Mouse (Mus musculus): ENCODE measurements around the gene Prr11. TPM values are rescaled to one million over a fixed set of nuclear protein-coding genes. Genes with fewer than 3 reads are reported as not detected.
"Not testable (repeated sequence)": the region's sequence is repeated elsewhere in the genome, so short reads cannot be mapped to it uniquely, and the experiment has no call there.

Gene Prr11
- polyA plus RNA-seq, 2 experiments: 7.4 to 9.7 TPM

GRCm38 (mm10) chr11:87056286-87056685 lies 52.2 kb downstream of the Prr11 start:
- Histone ChIP-seq H3K9me3 (ENCODE audit: control insufficient read depth, low read length) (no peaks in the 10 kb centered on the region), H3K4me3 (ENCODE audit: insufficient read depth in 1 of 2, low read depth in 2 of 2, low read length in 2 of 2) (no peak overlapping the region), H3K4me2 (ENCODE audit: low read depth) (peak overlapping the region; percentile 40), H3K4me1 (replicated peaks; ENCODE audit: control insufficient read depth in 2 of 2, insufficient read depth in 2 of 2, low read length in 1 of 2) (peaks cover 9 to 12% of the 10 kb centered on the region in 2 experiments), H3K27ac (0 out of 2 replicates have a peak overlapping the region, but pooled peaks have one; percentile 17), H3K9ac (replicated peaks) (0 out of 2 replicates have a peak overlapping the region, but pooled peaks have one; percentile 7), H3K27me3 (ENCODE audit: control insufficient read depth, insufficient read depth, low read length) (no peaks in the 10 kb centered on the region), H3K36me3 (replicated peaks; ENCODE audit: control insufficient read depth, insufficient read depth, low read depth) (no peaks in the 10 kb centered on the region)
- ATAC-seq (ENCODE audit: insufficient read depth) (peak; percentile 95), DNase-seq (ENCODE audit: low read depth in 3 of 3, low spot score in 3 of 3) (peak in 2 of 3 experiments; percentile 29 to 67)
- 31% methylated on average over 6 of the region's 6 CpGs for WGBS (ENCODE audit: insufficient replicate concordance)
- TF ChIP-seq EP300 (IDR thresholded peaks at IDR 0.05; ENCODE audit: low read depth): peak; percentile 59
- no peak for TF ChIP-seq CTCF (IDR thresholded peaks at IDR 0.05; ENCODE audit: low read depth)

- not testable (repeated sequence) for H3K9me3 ChIP-seq (ENCODE audit: control insufficient read depth, low read length); H3K4me2 ChIP-seq (ENCODE audit: low read depth); H3K4me1 ChIP-seq (replicated peaks; ENCODE audit: control insufficient read depth in 2 of 2, insufficient read depth in 2 of 2, low read length in 1 of 2); H3K36me3 ChIP-seq (replicated peaks; ENCODE audit: control insufficient read depth, insufficient read depth, low read depth); H3K27me3 ChIP-seq (ENCODE audit: control insufficient read depth, insufficient read depth, low read length); H3K9ac ChIP-seq (replicated peaks); DNase-seq (ENCODE audit: low read depth in 3 of 3, low spot score in 3 of 3); H3K4me3 ChIP-seq (ENCODE audit: insufficient read depth in 1 of 2, low read depth in 2 of 2, low read length in 2 of 2); H3K27ac ChIP-seq; ATAC-seq (ENCODE audit: insufficient read depth)
- 80% methylated on average over 7 of the region's 7 CpGs for WGBS (ENCODE audit: insufficient replicate concordance)
Observed at GRCm38 (mm10) chr11:87048900-87049299, 59.6 kb downstream of the Prr11 start.

GRCm38 (mm10) chr11:87046968-87047367 lies 61.5 kb downstream of the Prr11 start:
- no peak for TF ChIP-seq EP300 (IDR thresholded peaks at IDR 0.05; ENCODE audit: low read depth)
- TF ChIP-seq CTCF (IDR thresholded peaks at IDR 0.05; ENCODE audit: low read depth): no peak

GRCm38 (mm10) chr11:87043052-87043451 lies 65.5 kb downstream of the Prr11 start:
- no peak for ATAC-seq (ENCODE audit: insufficient read depth)
- 54% methylated on average over 3 of the region's 3 CpGs for WGBS (ENCODE audit: insufficient replicate concordance)
- Histone ChIP-seq H3K27ac (no peak overlapping the region), H3K36me3 (replicated peaks; ENCODE audit: control insufficient read depth, insufficient read depth, low read depth) (no peaks in the 10 kb centered on the region), H3K9ac (replicated peaks) (no peak overlapping the region), H3K9me3 (ENCODE audit: control insufficient read depth, low read length) (no peaks in the 10 kb centered on the region), H3K27me3 (ENCODE audit: control insufficient read depth, insufficient read depth, low read length) (no peaks in the 10 kb centered on the region), H3K4me3 (ENCODE audit: insufficient read depth in 1 of 2, low read depth in 2 of 2, low read length in 2 of 2) (no peak overlapping the region), H3K4me1 (replicated peaks; ENCODE audit: control insufficient read depth in 2 of 2, insufficient read depth in 2 of 2, low read length in 1 of 2) (peaks cover 0 to 8% of the 10 kb centered on the region in 2 experiments; a peak in 1 of 4 replicates), H3K4me2 (ENCODE audit: low read depth) (no peak overlapping the region)
- TF ChIP-seq EP300 (IDR thresholded peaks at IDR 0.05; ENCODE audit: low read depth) (no peak), CTCF (IDR thresholded peaks at IDR 0.05; ENCODE audit: low read depth) (no peak)
- DNase-seq (ENCODE audit: low read depth in 3 of 3, low spot score in 3 of 3): no peak

More at GRCm38 (mm10) chr11:87046968-87047367, 61.5 kb downstream of the Prr11 start:
- H3K9ac ChIP-seq (replicated peaks): no peak overlapping the region
- ATAC-seq (ENCODE audit: insufficient read depth) (no peak), DNase-seq (ENCODE audit: low read depth in 3 of 3, low spot score in 3 of 3) (peak in 1 of 3 experiments; percentile 82)
- H3K4me2 ChIP-seq (ENCODE audit: low read depth): no peak overlapping the region
- no peaks in the 10 kb centered on the region for H3K27me3 ChIP-seq (ENCODE audit: control insufficient read depth, insufficient read depth, low read length)
- H3K36me3 ChIP-seq (replicated peaks; ENCODE audit: control insufficient read depth, insufficient read depth, low read depth): no peaks in the 10 kb centered on the region
- no peak overlapping the region for H3K4me3 ChIP-seq (ENCODE audit: insufficient read depth in 1 of 2, low read depth in 2 of 2, low read length in 2 of 2)
- WGBS (ENCODE audit: insufficient replicate concordance): 54% methylated on average over 5 of the region's 5 CpGs
- H3K27ac ChIP-seq: no peak overlapping the region
- H3K9me3 ChIP-seq (ENCODE audit: control insufficient read depth, low read length): no peaks in the 10 kb centered on the region
- H3K4me1 ChIP-seq (replicated peaks; ENCODE audit: control insufficient read depth in 2 of 2, insufficient read depth in 2 of 2, low read length in 1 of 2): peaks cover 0 to 8% of the 10 kb centered on the region in 2 experiments; a peak in 1 of 4 replicates

- no peak for DNase-seq (ENCODE audit: low read depth in 3 of 3, low spot score in 3 of 3)
- 75% methylated on average over 9 of the region's 9 CpGs for WGBS (ENCODE audit: insufficient replicate concordance)
- Histone ChIP-seq H3K9me3 (ENCODE audit: control insufficient read depth, low read length) (no peaks in the 10 kb centered on the region), H3K4me3 (ENCODE audit: insufficient read depth in 1 of 2, low read depth in 2 of 2, low read length in 2 of 2) (no peak overlapping the region), H3K4me1 (replicated peaks; ENCODE audit: control insufficient read depth in 2 of 2, insufficient read depth in 2 of 2, low read length in 1 of 2) (no peaks in the 10 kb centered on the region), H3K4me2 (ENCODE audit: low read depth) (no peak overlapping the region), H3K27ac (no peak overlapping the region), H3K27me3 (ENCODE audit: control insufficient read depth, insufficient read depth, low read length) (no peaks in the 10 kb centered on the region), H3K9ac (replicated peaks) (no peak overlapping the region), H3K36me3 (replicated peaks; ENCODE audit: control insufficient read depth, insufficient read depth, low read depth) (no peaks in the 10 kb centered on the region)
- ATAC-seq (ENCODE audit: insufficient read depth): no peak
- no peak for TF ChIP-seq CTCF (IDR thresholded peaks at IDR 0.05; ENCODE audit: low read depth)
Observed at GRCm38 (mm10) chr11:87039307-87039963, 69.1 kb downstream of the Prr11 start.

MicroRNAs within 50 kb of the gene (microRNA counts, 519-probe panel; counts per million panel counts)
- 6,557 counts per million, percentile 58 among the panel's probes with 10 or more counts for microRNA mmu-miR-301a

Small RNA genes within 50 kb of the gene (microRNA-seq; reads per million reads assigned to microRNA genes)
- 1,029 reads per million, percentile 73 among the genes with 10 or more reads in this experiment for gene Mir301

Other genes starting within 250 kb of the Prr11 start
- gene Ypel2, start 115.0 kb downstream of the Prr11 start, polyA plus RNA-seq (2012; rRNA removed): 0.55 and 0.70 TPM in 2 replicates
- 0.83 and 0.94 TPM in 2 replicates for gene Ypel2, start 115.0 kb downstream of the Prr11 start, polyA plus RNA-seq (2014; fragmentation: Nextera tagmentation; extraction: Ambion mirVana)
- 1.3 and 1.5 TPM in 2 replicates for gene Gdpd1, start 34.6 kb downstream of the Prr11 start, polyA plus RNA-seq (2012; rRNA removed)
- 5.0 and 6.0 TPM in 2 replicates for gene Gdpd1, start 34.6 kb downstream of the Prr11 start, polyA plus RNA-seq (2014; fragmentation: Nextera tagmentation; extraction: Ambion mirVana)
- gene Smg8, start 21.9 kb downstream of the Prr11 start, polyA plus RNA-seq (2012; rRNA removed): 5.7 and 6.2 TPM in 2 replicates
- 7.3 and 8.7 TPM in 2 replicates for gene Smg8, start 21.9 kb downstream of the Prr11 start, polyA plus RNA-seq (2014; fragmentation: Nextera tagmentation; extraction: Ambion mirVana)
- gene Ska2, start 526 bp upstream of the Prr11 start, polyA plus RNA-seq (2012; rRNA removed): 12.9 and 18.5 TPM in 2 replicates
- 23.8 and 24.2 TPM in 2 replicates for gene Ska2, start 526 bp upstream of the Prr11 start, polyA plus RNA-seq (2014; fragmentation: Nextera tagmentation; extraction: Ambion mirVana)
- gene Trim37, start 18.4 kb upstream of the Prr11 start, polyA plus RNA-seq (2012; rRNA removed): 5.9 and 7.9 TPM in 2 replicates
- 21.1 and 22.9 TPM in 2 replicates for gene Trim37, start 18.4 kb upstream of the Prr11 start, polyA plus RNA-seq (2014; fragmentation: Nextera tagmentation; extraction: Ambion mirVana)